ENCODE assay signal across 13 mouse cellular contexts in the genomic region with DNA sequence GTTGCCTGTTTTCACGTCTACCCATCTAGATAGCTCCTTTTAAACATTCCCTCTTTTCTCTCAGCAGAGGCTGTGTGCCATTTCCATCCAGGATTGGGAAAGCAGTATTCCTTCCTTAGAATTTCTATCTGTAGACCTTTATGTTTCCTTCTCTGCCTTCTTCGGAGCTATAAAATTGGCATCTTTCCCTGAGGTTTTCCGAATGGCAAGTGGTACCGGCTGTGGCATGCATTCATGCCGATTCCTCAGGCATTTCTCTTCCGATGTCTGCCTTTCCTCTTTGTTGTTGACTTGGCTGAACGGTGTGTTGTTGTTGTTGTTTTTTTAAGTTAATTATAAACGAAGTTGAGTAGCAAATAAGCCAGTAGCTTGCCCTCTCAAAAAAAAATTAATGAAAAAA.
DNase-seq lines count a peak whose midpoint lies in the region; ATAC-seq and TF ChIP-seq lines count a peak whose summit lies in the region.
"Had no signal": no experiment of that assay in that cellular context is flagged by ENCODE, and none has a peak within 500 bp of the region (broad histone marks: within the 10 kb centered on the region; RNA-seq: fewer than 3 reads in every experiment).

No protein-coding gene starts in this region.

- H3K9me3 ChIP-seq in forebrain, embryonic 16.5 days (ENCODE audit: control insufficient read depth, low read length) = no peaks in the 10 kb centered on the region
- no peaks in the 10 kb centered on the region; the same call in 1 of the 2 replicates for H3K9me3 ChIP-seq in midbrain, embryonic 16.5 days (replicated peaks; ENCODE audit: control insufficient read depth, low read length, poor library complexity, severe bottlenecking)
- H3K9me3 ChIP-seq in limb, embryonic 10.5 days (replicated peaks) = no peaks in the 10 kb centered on the region
- H3K9me3 ChIP-seq: lung, embryonic 15.5 days had no signal

- peaks cover 30% of the 10 kb centered on the region for H3K4me1 ChIP-seq in forebrain, embryonic 16.5 days (replicated peaks; ENCODE audit: control insufficient read depth, insufficient read depth, low read length)
- H3K4me1 ChIP-seq in midbrain, embryonic 16.5 days (ENCODE audit: control insufficient read depth, insufficient read depth, low read length) = peaks cover 18% of the 10 kb centered on the region
- no peaks in the 10 kb centered on the region for H3K4me1 ChIP-seq in limb, embryonic 10.5 days

- DNase-seq in gastrocnemius, adult 2 months = no peak
- no peak for DNase-seq in gastrocnemius, postnatal 4 days (ENCODE audit: low spot score in 2 of 2)
- peak; percentile 12 for DNase-seq in MN1 (ENCODE audit: low spot score)
- no peak for DNase-seq in spleen, postnatal 36 days (ENCODE audit: low spot score in 2 of 2)
- no peak for DNase-seq in thymus, postnatal 10 days (ENCODE audit: low spot score in 2 of 2)
- DNase-seq in limb, embryonic 10.5 days (ENCODE audit: low spot score) = no peak
- DNase-seq: adrenal gland, adult 2 months; B cell, adult 2 months; kidney, adult 8-10 months had no signal

- WGBS in forebrain, embryonic 16.5 days = 13% methylated on average over 8 of the region's 8 CpGs
- WGBS in midbrain, embryonic 16.5 days = 46% methylated on average over 8 of the region's 8 CpGs
- 89% methylated on average over 8 of the region's 8 CpGs for WGBS in limb, embryonic 10.5 days

- TF ChIP-seq CTCF in gastrocnemius, adult 2 months (IDR thresholded peaks at IDR 0.05) = no peak

- H3K27me3 ChIP-seq in forebrain, embryonic 16.5 days (replicated peaks; ENCODE audit: control insufficient read depth, insufficient read depth, low read length) = 0 out of 2 replicates have a peak, but pooled peaks cover 3% of the 10 kb centered on the region
- H3K27me3 ChIP-seq in midbrain, embryonic 16.5 days (ENCODE audit: control insufficient read depth, insufficient read depth, low read depth, low read length) = no peaks in the 10 kb centered on the region
- no peaks in the 10 kb centered on the region for H3K27me3 ChIP-seq in limb, embryonic 10.5 days (ENCODE audit: low read depth, poor library complexity, severe bottlenecking)
- H3K27me3 ChIP-seq: heart, embryonic 12.5 days; lung, embryonic 15.5 days had no signal

- intact Hi-C loops in gastrocnemius, adult 2 months (cut with DNase I) = no loop called here

- H3K36me3 ChIP-seq in forebrain, embryonic 16.5 days (ENCODE audit: control insufficient read depth, insufficient read depth) = no peaks in the 10 kb centered on the region
- H3K36me3 ChIP-seq in midbrain, embryonic 16.5 days (ENCODE audit: control insufficient read depth, insufficient read depth, low read length) = no peaks in the 10 kb centered on the region
- no peaks in the 10 kb centered on the region for H3K36me3 ChIP-seq in limb, embryonic 10.5 days
- H3K36me3 ChIP-seq: heart, embryonic 12.5 days; lung, embryonic 15.5 days had no signal

- H3K27ac ChIP-seq in gastrocnemius, adult 2 months = no peak overlapping the region
- H3K27ac ChIP-seq in forebrain, embryonic 16.5 days (ENCODE audit: low read length) = peak overlapping the region; percentile 92
- H3K27ac ChIP-seq in midbrain, embryonic 16.5 days (ENCODE audit: low read length) = peak overlapping the region; percentile 92
- no peak overlapping the region for H3K27ac ChIP-seq in limb, embryonic 10.5 days
- H3K27ac ChIP-seq: lung, embryonic 15.5 days had no signal

- H3K4me2 ChIP-seq in forebrain, embryonic 16.5 days (ENCODE audit: low read length) = peak overlapping the region; percentile 48
- peak overlapping the region; percentile 64 for H3K4me2 ChIP-seq in midbrain, embryonic 16.5 days (ENCODE audit: low read length)
- H3K4me2 ChIP-seq: lung, embryonic 15.5 days had no signal

- peak overlapping the region; percentile 56 for H3K9ac ChIP-seq in forebrain, embryonic 16.5 days (replicated peaks; ENCODE audit: low read depth, low read length)
- peak overlapping the region; percentile 50 for H3K9ac ChIP-seq in midbrain, embryonic 16.5 days (ENCODE audit: low read depth, low read length)
- H3K9ac ChIP-seq: heart, embryonic 12.5 days; lung, embryonic 15.5 days had no signal

- no peak for ATAC-seq in forebrain, embryonic 16.5 days
- no peak for ATAC-seq in midbrain, embryonic 16.5 days

- H3K4me3 ChIP-seq in gastrocnemius, adult 2 months = peak overlapping the region; percentile 70
- peak overlapping the region; percentile 53 for H3K4me3 ChIP-seq in forebrain, embryonic 16.5 days (replicated peaks; ENCODE audit: low read length)
- peak overlapping the region; percentile 40 for H3K4me3 ChIP-seq in midbrain, embryonic 16.5 days (ENCODE audit: low read depth, low read length)
- no peak overlapping the region for H3K4me3 ChIP-seq in limb, embryonic 10.5 days
- H3K4me3 ChIP-seq: heart, embryonic 12.5 days; lung, embryonic 15.5 days had no signal

Comparison
In these comparisons a context has a peak if more than half of its experiments do, and no peak if none do; other contexts are left out.
1. H3K27ac ChIP-seq: peak in forebrain, embryonic 16.5 days (single experiment) and midbrain, embryonic 16.5 days (single experiment); none in gastrocnemius, adult 2 months (single experiment) and limb, embryonic 10.5 days (single experiment).